Mouse (Mus musculus): Measurements from ENCODE around the gene Wdr91.

DNA sequence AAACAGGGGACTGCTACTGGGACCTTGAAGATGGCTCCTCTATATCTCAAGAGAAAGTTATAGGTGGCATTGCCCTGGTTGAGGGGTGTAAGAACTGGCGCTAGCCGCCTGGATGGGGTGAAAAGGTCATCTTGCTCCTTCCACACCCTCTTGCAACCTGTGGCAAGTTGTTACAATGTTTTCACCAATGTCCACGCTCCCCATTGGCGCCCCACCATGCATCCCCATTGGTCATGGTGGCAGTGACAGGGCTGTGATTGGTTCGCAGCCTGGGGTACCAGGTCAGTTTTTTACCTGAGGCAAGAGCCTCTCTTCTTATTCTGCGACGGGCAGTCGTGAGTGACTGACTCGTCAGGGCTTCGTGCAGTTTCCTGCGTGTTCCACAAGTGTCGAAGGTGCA is 10.0 kb upstream of the Wdr91 start:
- TF ChIP-seq CTCF (IDR thresholded peaks at IDR 0.05; ENCODE audit: low read depth, low read length) (no peak), POLR2A (IDR thresholded peaks at IDR 0.05; ENCODE audit: borderline replicate concordance, low read depth, low read length) (no peak)

Data from bone marrow macrophage, adult 2 months (primary cell).